Mouse (Mus musculus): ENCODE data around the gene Slc27a5.
A peak's percentile ranks its signal among the peaks of the same experiment; 100 is the strongest.

The Slc27a5 gene

GRCm38 (mm10) chr7:12998053-12998452 is at the start of gene Slc27a5:
Gene Slc27a5, minus strand, starts transcription at chr7:12998192.
- DNase-seq (ENCODE audit: low read depth, low spot score) = no peak

GRCm38 (mm10) chr7:13046084-13046483 is 48.1 kb upstream of the Slc27a5 start:
- DNase-seq (ENCODE audit: low read depth, low spot score) = peak; percentile 72

GRCm38 (mm10) chr7:13044254-13044625 is 46.2 kb upstream of the Slc27a5 start:
- no peak for DNase-seq (ENCODE audit: low read depth, low spot score)

- peak; percentile 29 for DNase-seq (ENCODE audit: low read depth, low spot score)
Observed at GRCm38 (mm10) chr7:13043445-13044253, 45.7 kb upstream of the Slc27a5 start.

- DNase-seq (ENCODE audit: low read depth, low spot score) = no peak
Observed at GRCm38 (mm10) chr7:13043120-13043444, 45.1 kb upstream of the Slc27a5 start.

GRCm38 (mm10) chr7:13042511-13042910 is 44.5 kb upstream of the Slc27a5 start:
- no peak for DNase-seq (ENCODE audit: low read depth, low spot score)

- DNase-seq (ENCODE audit: low read depth, low spot score) = no peak
Observed at GRCm38 (mm10) chr7:13041256-13041655, 43.3 kb upstream of the Slc27a5 start.

- no peak for DNase-seq (ENCODE audit: low read depth, low spot score)
Observed at GRCm38 (mm10) chr7:13039181-13039580, 41.2 kb upstream of the Slc27a5 start.

GRCm38 (mm10) chr7:13038621-13039169 is 40.7 kb upstream of the Slc27a5 start:
- no peak for DNase-seq (ENCODE audit: low read depth, low spot score)

- DNase-seq (ENCODE audit: low read depth, low spot score) = peak; percentile 94
Observed at GRCm38 (mm10) chr7:13037901-13038555, 40.0 kb upstream of the Slc27a5 start, which contains the start of gene Ube2m. Gene Ube2m, minus strand, starts transcription at chr7:13038275.

- DNase-seq (ENCODE audit: low read depth, low spot score) = peak; percentile 24
Observed at GRCm38 (mm10) chr7:13037366-13037765, 39.4 kb upstream of the Slc27a5 start.

- no peak for DNase-seq (ENCODE audit: low read depth, low spot score)
Observed at GRCm38 (mm10) chr7:13036806-13037205, 38.8 kb upstream of the Slc27a5 start.

GRCm38 (mm10) chr7:13035211-13035855 is 37.3 kb upstream of the Slc27a5 start:
- DNase-seq (ENCODE audit: low read depth, low spot score) = no peak

- peak; percentile 95 for DNase-seq (ENCODE audit: low read depth, low spot score)
Observed at GRCm38 (mm10) chr7:13034148-13034977, 36.4 kb upstream of the Slc27a5 start, which contains the start of gene Chmp2a. Gene Chmp2a, minus strand, starts transcription at chr7:13034807.

GRCm38 (mm10) chr7:13033451-13034147 is 35.6 kb upstream of the Slc27a5 start:
- no peak for DNase-seq (ENCODE audit: low read depth, low spot score)

- no peak for DNase-seq (ENCODE audit: low read depth, low spot score)
Observed at GRCm38 (mm10) chr7:13032541-13032940, 34.5 kb upstream of the Slc27a5 start.

- DNase-seq (ENCODE audit: low read depth, low spot score) = no peak
Observed at GRCm38 (mm10) chr7:13031983-13032382, 34.0 kb upstream of the Slc27a5 start.

- no peak for DNase-seq (ENCODE audit: low read depth, low spot score)
Observed at GRCm38 (mm10) chr7:13031069-13031468, 33.1 kb upstream of the Slc27a5 start.

- no peak for DNase-seq (ENCODE audit: low read depth, low spot score)
Observed at GRCm38 (mm10) chr7:13028986-13029385, 31.0 kb upstream of the Slc27a5 start.

- DNase-seq (ENCODE audit: low read depth, low spot score) = no peak
Observed at GRCm38 (mm10) chr7:13025511-13026112, 27.6 kb upstream of the Slc27a5 start.
